Mouse (Mus musculus): ENCODE measurements around the gene Slc35e3. TPM values are rescaled to one million over a fixed set of nuclear protein-coding genes. Genes with fewer than 3 reads are reported as not detected.

Slc35e3 gene
- polyA plus RNA-seq, 1 experiment from 2014 or later = 18.3 TPM

- WGBS = 93% methylated on average over 7 of the region's 7 CpGs
- H3K27ac ChIP-seq (ENCODE audit: low read length) = no peak overlapping the region
- H3K9me3 ChIP-seq (ENCODE audit: control insufficient read depth, low read length) = no peaks in the 10 kb centered on the region
- H3K4me2 ChIP-seq (ENCODE audit: low read depth, low read length) = no peak overlapping the region
- no peak overlapping the region for H3K9ac ChIP-seq (ENCODE audit: low read length)
- ATAC-seq (ENCODE audit: low read depth) = no peak
- peaks cover 65% of the 10 kb centered on the region for H3K36me3 ChIP-seq (ENCODE audit: control insufficient read depth, insufficient read depth, low read length)
- H3K4me1 ChIP-seq (replicated peaks; ENCODE audit: control insufficient read depth, insufficient read depth, low read length) = no peaks in the 10 kb centered on the region
- H3K27me3 ChIP-seq (ENCODE audit: control insufficient read depth, insufficient read depth, low read depth, low read length) = no peaks in the 10 kb centered on the region
- H3K4me3 ChIP-seq (ENCODE audit: low read length) = no peak overlapping the region
Measured at GRCm38 (mm10) chr10:117757796-117758342, 11.7 kb upstream of the Slc35e3 start.

GRCm38 (mm10) chr10:117757259-117757658, 11.1 kb upstream of the Slc35e3 start:
- WGBS = 74% methylated on average over 1 of the region's 1 CpGs
- Histone ChIP-seq H3K4me3 (ENCODE audit: low read length) (no peak overlapping the region), H3K36me3 (ENCODE audit: control insufficient read depth, insufficient read depth, low read length) (peaks cover 63% of the 10 kb centered on the region), H3K4me1 (replicated peaks; ENCODE audit: control insufficient read depth, insufficient read depth, low read length) (no peaks in the 10 kb centered on the region), H3K9me3 (ENCODE audit: control insufficient read depth, low read length) (no peaks in the 10 kb centered on the region), H3K9ac (ENCODE audit: low read length) (no peak overlapping the region), H3K27ac (ENCODE audit: low read length) (no peak overlapping the region), H3K27me3 (ENCODE audit: control insufficient read depth, insufficient read depth, low read depth, low read length) (no peaks in the 10 kb centered on the region), H3K4me2 (ENCODE audit: low read depth, low read length) (no peak overlapping the region)
- ATAC-seq (ENCODE audit: low read depth) = no peak

GRCm38 (mm10) chr10:117756784-117757183, 10.6 kb upstream of the Slc35e3 start:
- Histone ChIP-seq H3K9me3 (ENCODE audit: control insufficient read depth, low read length) (no peaks in the 10 kb centered on the region), H3K36me3 (ENCODE audit: control insufficient read depth, insufficient read depth, low read length) (peaks cover 65% of the 10 kb centered on the region), H3K27me3 (ENCODE audit: control insufficient read depth, insufficient read depth, low read depth, low read length) (no peaks in the 10 kb centered on the region), H3K27ac (ENCODE audit: low read length) (no peak overlapping the region), H3K4me3 (ENCODE audit: low read length) (no peak overlapping the region), H3K9ac (ENCODE audit: low read length) (no peak overlapping the region), H3K4me2 (ENCODE audit: low read depth, low read length) (no peak overlapping the region), H3K4me1 (replicated peaks; ENCODE audit: control insufficient read depth, insufficient read depth, low read length) (no peaks in the 10 kb centered on the region)
- 91% methylated on average over 5 of the region's 5 CpGs for WGBS
- no peak for ATAC-seq (ENCODE audit: low read depth)

GRCm38 (mm10) chr10:117755799-117756467, 9.8 kb upstream of the Slc35e3 start:
- Histone ChIP-seq H3K27me3 (ENCODE audit: control insufficient read depth, insufficient read depth, low read depth, low read length) (no peaks in the 10 kb centered on the region), H3K9ac (ENCODE audit: low read length) (no peak overlapping the region), H3K4me3 (ENCODE audit: low read length) (no peak overlapping the region), H3K4me2 (ENCODE audit: low read depth, low read length) (no peak overlapping the region), H3K36me3 (ENCODE audit: control insufficient read depth, insufficient read depth, low read length) (peaks cover 65% of the 10 kb centered on the region), H3K27ac (ENCODE audit: low read length) (no peak overlapping the region), H3K4me1 (replicated peaks; ENCODE audit: control insufficient read depth, insufficient read depth, low read length) (no peaks in the 10 kb centered on the region), H3K9me3 (ENCODE audit: control insufficient read depth, low read length) (no peaks in the 10 kb centered on the region)
- 91% methylated on average over 11 of the region's 11 CpGs for WGBS
- no peak for ATAC-seq (ENCODE audit: low read depth)

GRCm38 (mm10) chr10:117755086-117755798, 9.1 kb upstream of the Slc35e3 start:
- no peak overlapping the region for H3K4me2 ChIP-seq (ENCODE audit: low read depth, low read length)
- no peaks in the 10 kb centered on the region for H3K4me1 ChIP-seq (replicated peaks; ENCODE audit: control insufficient read depth, insufficient read depth, low read length)
- H3K9ac ChIP-seq (ENCODE audit: low read length) = no peak overlapping the region
- H3K36me3 ChIP-seq (ENCODE audit: control insufficient read depth, insufficient read depth, low read length) = peaks cover 61% of the 10 kb centered on the region
- H3K27ac ChIP-seq (ENCODE audit: low read length) = no peak overlapping the region
- no peak for ATAC-seq (ENCODE audit: low read depth)
- H3K4me3 ChIP-seq (ENCODE audit: low read length) = no peak overlapping the region
- H3K9me3 ChIP-seq (ENCODE audit: control insufficient read depth, low read length) = no peaks in the 10 kb centered on the region
- no peaks in the 10 kb centered on the region for H3K27me3 ChIP-seq (ENCODE audit: control insufficient read depth, insufficient read depth, low read depth, low read length)
- 87% methylated on average over 13 of the region's 13 CpGs for WGBS

GRCm38 (mm10) chr10:117754609-117754940, 8.4 kb upstream of the Slc35e3 start:
- no peak overlapping the region for H3K4me3 ChIP-seq (ENCODE audit: low read length)
- H3K4me1 ChIP-seq (replicated peaks; ENCODE audit: control insufficient read depth, insufficient read depth, low read length) = no peaks in the 10 kb centered on the region
- H3K9me3 ChIP-seq (ENCODE audit: control insufficient read depth, low read length) = peaks cover 3% of the 10 kb centered on the region; the same call in 1 of the 2 replicates
- WGBS = 92% methylated on average over 7 of the region's 7 CpGs
- H3K27me3 ChIP-seq (ENCODE audit: control insufficient read depth, insufficient read depth, low read depth, low read length) = no peaks in the 10 kb centered on the region
- no peak for ATAC-seq (ENCODE audit: low read depth)
- H3K27ac ChIP-seq (ENCODE audit: low read length) = no peak overlapping the region
- H3K36me3 ChIP-seq (ENCODE audit: control insufficient read depth, insufficient read depth, low read length) = peaks cover 62% of the 10 kb centered on the region
- no peak overlapping the region for H3K4me2 ChIP-seq (ENCODE audit: low read depth, low read length)
- H3K9ac ChIP-seq (ENCODE audit: low read length) = no peak overlapping the region

- H3K27ac ChIP-seq (ENCODE audit: low read length) = no peak overlapping the region
- no peak overlapping the region for H3K4me2 ChIP-seq (ENCODE audit: low read depth, low read length)
- no peaks in the 10 kb centered on the region for H3K27me3 ChIP-seq (ENCODE audit: control insufficient read depth, insufficient read depth, low read depth, low read length)
- H3K4me1 ChIP-seq (replicated peaks; ENCODE audit: control insufficient read depth, insufficient read depth, low read length) = no peaks in the 10 kb centered on the region
- no peak overlapping the region for H3K9ac ChIP-seq (ENCODE audit: low read length)
- ATAC-seq (ENCODE audit: low read depth) = no peak
- H3K9me3 ChIP-seq (ENCODE audit: control insufficient read depth, low read length) = peaks cover 3% of the 10 kb centered on the region; the same call in 1 of the 2 replicates
- WGBS = 90% methylated on average over 8 of the region's 8 CpGs
- no peak overlapping the region for H3K4me3 ChIP-seq (ENCODE audit: low read length)
- peaks cover 59% of the 10 kb centered on the region for H3K36me3 ChIP-seq (ENCODE audit: control insufficient read depth, insufficient read depth, low read length)
Measured at GRCm38 (mm10) chr10:117753711-117754608, 7.8 kb upstream of the Slc35e3 start.

GRCm38 (mm10) chr10:117752851-117753647, 6.9 kb upstream of the Slc35e3 start:
- no peak overlapping the region for H3K4me3 ChIP-seq (ENCODE audit: low read length)
- no peak overlapping the region for H3K27ac ChIP-seq (ENCODE audit: low read length)
- whole genome bisulfite sequencing = 94% methylated on average over 5 of the region's 5 CpGs
- no peak overlapping the region for H3K9ac ChIP-seq (ENCODE audit: low read length)
- peaks cover 3% of the 10 kb centered on the region; the same call in 1 of the 2 replicates for H3K9me3 ChIP-seq (ENCODE audit: control insufficient read depth, low read length)
- H3K27me3 ChIP-seq (ENCODE audit: control insufficient read depth, insufficient read depth, low read depth, low read length) = no peaks in the 10 kb centered on the region
- ATAC-seq (ENCODE audit: low read depth) = no peak
- H3K4me1 ChIP-seq (replicated peaks; ENCODE audit: control insufficient read depth, insufficient read depth, low read length) = no peaks in the 10 kb centered on the region
- no peak overlapping the region for H3K4me2 ChIP-seq (ENCODE audit: low read depth, low read length)
- H3K36me3 ChIP-seq (ENCODE audit: control insufficient read depth, insufficient read depth, low read length) = peaks cover 56% of the 10 kb centered on the region

All from lung, embryonic 16.5 days (tissue).